Mouse (Mus musculus): Measurements from ENCODE around the gene Cidec. TPM values are rescaled to one million over a fixed set of nuclear protein-coding genes. Genes with fewer than 3 reads are reported as not detected.

The Cidec gene
- total and polyA plus RNA-seq, 3 experiments: not detected

GRCm38 (mm10) chr6:113390715-113391114 lies 44.8 kb downstream of the Cidec start:
- TF ChIP-seq TAL1 (IDR thresholded peaks at IDR 0.05; ENCODE audit: low read length) (no peak), HCFC1 (IDR thresholded peaks at IDR 0.05; ENCODE audit: low read depth, low read length) (no peak), MYB (IDR thresholded peaks at IDR 0.05; ENCODE audit: low read depth, low read length) (no peak), KAT2A (conservative IDR thresholded peaks at IDR 0.05; ENCODE audit: low read depth, low read length) (no peak), SMC3 (IDR thresholded peaks at IDR 0.05; ENCODE audit: low read depth, low read length) (no peak), CTCF (IDR thresholded peaks at IDR 0.05 in 2 of 3, conservative IDR thresholded peaks at IDR 0.05 in 1 of 3; ENCODE audit: control insufficient read depth in 1 of 3, insufficient read depth in 1 of 3, low read depth in 2 of 3, low read length in 3 of 3, poor library complexity in 1 of 3, severe bottlenecking in 1 of 3) (no peak), POLR2AphosphoS5 (IDR thresholded peaks at IDR 0.05; ENCODE audit: borderline replicate concordance, low read depth, low read length) (no peak), BHLHE40 (IDR thresholded peaks at IDR 0.05; ENCODE audit: borderline replicate concordance, low read depth, low read length) (no peak), POLR2AphosphoS2 (IDR thresholded peaks at IDR 0.05; ENCODE audit: low read length) (no peak), NRF1 (IDR thresholded peaks at IDR 0.05; ENCODE audit: insufficient read depth, low read depth, low read length, poor library complexity, severe bottlenecking) (no peak), RAD21 (IDR thresholded peaks at IDR 0.05; ENCODE audit: low read depth, low read length) (no peak), MAZ (IDR thresholded peaks at IDR 0.05; ENCODE audit: low read depth, low read length) (no peak), EP300 (IDR thresholded peaks at IDR 0.05; ENCODE audit: low read depth in 1 of 2, low read length in 2 of 2) (no peak)
- no peaks in the 10 kb centered on the region for H3K79me2 ChIP-seq (ENCODE audit: control insufficient read depth, insufficient read depth, low read length, poor library complexity)
- H3K27ac ChIP-seq (ENCODE audit: control insufficient read depth, low read depth, low read length): no peak overlapping the region
- no peak overlapping the region for H3K9ac ChIP-seq (ENCODE audit: control insufficient read depth, low read depth, low read length, poor library complexity, severe bottlenecking)
- H3K4me1 ChIP-seq (ENCODE audit: control insufficient read depth in 1 of 2, insufficient read depth in 2 of 2, low read length in 2 of 2): no peaks in the 10 kb centered on the region
- H3K27me3 ChIP-seq (ENCODE audit: control insufficient read depth in 1 of 2, insufficient read depth in 2 of 2, low read length in 2 of 2): no peaks in the 10 kb centered on the region
- no peak for DNase-seq (ENCODE audit: low read depth, low spot score)
- H3K4me3 ChIP-seq (ENCODE audit: control insufficient read depth in 1 of 2, insufficient read depth in 1 of 2, low read depth in 2 of 2, low read length in 2 of 2): no peak overlapping the region
- H3K9me3 ChIP-seq (replicated peaks; ENCODE audit: insufficient read depth, low read length): no peaks in the 10 kb centered on the region
- H3K36me3 ChIP-seq (ENCODE audit: control insufficient read depth in 1 of 2, insufficient read depth in 2 of 2, low read length in 2 of 2): peaks cover 0 to 28% of the 10 kb centered on the region in 2 experiments; a peak in 2 of 4 replicates

- H3K4me1 ChIP-seq (ENCODE audit: control insufficient read depth in 1 of 2, insufficient read depth in 2 of 2, low read length in 2 of 2): no peaks in the 10 kb centered on the region
- no peaks in the 10 kb centered on the region for H3K79me2 ChIP-seq (ENCODE audit: control insufficient read depth, insufficient read depth, low read length, poor library complexity)
- peaks cover 0 to 33% of the 10 kb centered on the region in 2 experiments; a peak in 2 of 4 replicates for H3K36me3 ChIP-seq (ENCODE audit: control insufficient read depth in 1 of 2, insufficient read depth in 2 of 2, low read length in 2 of 2)
- H3K9me3 ChIP-seq (replicated peaks; ENCODE audit: insufficient read depth, low read length): no peaks in the 10 kb centered on the region
- DNase-seq (ENCODE audit: low read depth, low spot score): no peak
- H3K27me3 ChIP-seq (ENCODE audit: control insufficient read depth in 1 of 2, insufficient read depth in 2 of 2, low read length in 2 of 2): no peaks in the 10 kb centered on the region
- no peak within 1 kb of the TSS for H3K9ac ChIP-seq (ENCODE audit: control insufficient read depth, low read depth, low read length, poor library complexity, severe bottlenecking)
- no peak within 1 kb of the TSS for H3K27ac ChIP-seq (ENCODE audit: control insufficient read depth, low read depth, low read length)
- TF ChIP-seq GATA1 (IDR thresholded peaks at IDR 0.05; ENCODE audit: low read depth, low read length) (no peak), RCOR1 (IDR thresholded peaks at IDR 0.05; ENCODE audit: low read depth, low read length) (no peak), TCF12 (IDR thresholded peaks at IDR 0.05; ENCODE audit: low read depth, low read length) (no peak), SIN3A (IDR thresholded peaks at IDR 0.05; ENCODE audit: low read length) (no peak)
- H3K4me3 ChIP-seq (ENCODE audit: control insufficient read depth in 1 of 2, insufficient read depth in 1 of 2, low read depth in 2 of 2, low read length in 2 of 2): no peak within 1 kb of the TSS
These were observed 46.6 kb downstream of the Cidec start, which contains the start of gene Ttll3 for GRCm38 (mm10) chr6:113388960-113389359. TSS of gene Ttll3 (plus strand) at chr6:113389260.

Data from MEL (cell line).